Mouse (Mus musculus): ENCODE data around the gene Plac1. TPM values are rescaled to one million over a fixed set of nuclear protein-coding genes. Genes with fewer than 3 reads are reported as not detected.

Plac1 gene
- polyA plus RNA-seq, 1 experiment = not detected

DNA sequence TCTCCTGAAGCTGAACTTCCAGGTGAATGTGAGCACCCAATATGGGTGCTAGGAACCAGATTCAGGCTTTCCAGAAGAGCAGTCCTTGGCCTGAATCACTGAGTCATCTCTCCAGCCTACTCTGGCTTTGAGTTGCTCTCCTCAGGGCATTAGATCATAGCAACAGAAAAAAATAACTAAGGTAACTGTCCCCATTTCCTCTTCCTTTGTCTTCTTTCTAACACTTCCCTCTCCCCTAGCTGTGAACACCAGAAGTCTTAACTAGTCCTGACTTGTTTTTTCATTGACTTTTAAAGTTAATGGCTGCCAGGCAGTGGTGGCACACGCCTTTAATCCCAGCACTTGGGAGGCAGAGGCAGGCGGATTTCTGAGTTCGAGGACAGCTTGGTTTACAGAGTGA is 175.5 kb downstream of the Plac1 start:
- WGBS = 85% methylated on average over 3 of the region's 3 CpGs
- Histone ChIP-seq H3K4me3 (ENCODE audit: insufficient read depth, low read depth, low read length) (no peak overlapping the region), H3K4me1 (ENCODE audit: control insufficient read depth, insufficient read depth, low read length) (no peaks in the 10 kb centered on the region), H3K27ac (ENCODE audit: insufficient read depth, low read depth, low read length) (no peak overlapping the region)
- TF ChIP-seq POLR2A (IDR thresholded peaks at IDR 0.05; ENCODE audit: insufficient read depth, low read depth, low read length) (no peak), CTCF (IDR thresholded peaks at IDR 0.05; ENCODE audit: insufficient read depth, low read depth, low read length) (no peak)

DNA sequence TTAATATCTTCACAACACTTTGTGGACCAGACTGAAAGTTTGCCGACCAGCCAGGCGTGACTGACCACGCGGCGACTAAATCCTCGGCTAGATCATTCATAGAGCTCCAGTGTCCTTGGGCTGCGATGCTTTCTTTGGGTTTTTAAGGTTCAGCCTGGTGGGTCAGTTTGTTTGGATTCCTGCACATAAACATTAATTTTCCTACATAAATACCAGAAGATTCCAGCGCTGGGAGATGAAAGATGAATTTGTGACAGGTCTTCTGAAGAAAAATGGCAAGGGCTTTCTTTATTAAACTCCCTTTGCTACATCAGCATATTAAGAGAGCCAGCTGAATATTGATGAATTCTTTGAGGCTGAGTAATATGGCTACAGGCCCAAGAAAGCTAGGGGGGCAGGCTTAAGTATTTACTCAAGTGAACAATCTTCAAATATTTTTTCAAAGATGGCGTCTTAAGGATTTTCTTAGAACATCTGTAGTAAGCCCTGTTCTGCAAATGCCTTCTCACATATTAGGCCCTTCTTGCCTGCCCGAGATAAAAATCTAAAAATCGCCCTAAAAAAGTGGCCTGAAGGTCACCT is 180.4 kb downstream of the Plac1 start:
- Histone ChIP-seq H3K27ac (ENCODE audit: insufficient read depth, low read depth, low read length) (no peak overlapping the region), H3K4me1 (ENCODE audit: control insufficient read depth, insufficient read depth, low read length) (peaks cover 11% of the 10 kb centered on the region), H3K4me3 (ENCODE audit: insufficient read depth, low read depth, low read length) (no peak overlapping the region)
- WGBS = 58% methylated on average over 11 of the region's 11 CpGs
- TF ChIP-seq CTCF (IDR thresholded peaks at IDR 0.05; ENCODE audit: insufficient read depth, low read depth, low read length) (no peak), POLR2A (IDR thresholded peaks at IDR 0.05; ENCODE audit: insufficient read depth, low read depth, low read length) (no peak)

DNA sequence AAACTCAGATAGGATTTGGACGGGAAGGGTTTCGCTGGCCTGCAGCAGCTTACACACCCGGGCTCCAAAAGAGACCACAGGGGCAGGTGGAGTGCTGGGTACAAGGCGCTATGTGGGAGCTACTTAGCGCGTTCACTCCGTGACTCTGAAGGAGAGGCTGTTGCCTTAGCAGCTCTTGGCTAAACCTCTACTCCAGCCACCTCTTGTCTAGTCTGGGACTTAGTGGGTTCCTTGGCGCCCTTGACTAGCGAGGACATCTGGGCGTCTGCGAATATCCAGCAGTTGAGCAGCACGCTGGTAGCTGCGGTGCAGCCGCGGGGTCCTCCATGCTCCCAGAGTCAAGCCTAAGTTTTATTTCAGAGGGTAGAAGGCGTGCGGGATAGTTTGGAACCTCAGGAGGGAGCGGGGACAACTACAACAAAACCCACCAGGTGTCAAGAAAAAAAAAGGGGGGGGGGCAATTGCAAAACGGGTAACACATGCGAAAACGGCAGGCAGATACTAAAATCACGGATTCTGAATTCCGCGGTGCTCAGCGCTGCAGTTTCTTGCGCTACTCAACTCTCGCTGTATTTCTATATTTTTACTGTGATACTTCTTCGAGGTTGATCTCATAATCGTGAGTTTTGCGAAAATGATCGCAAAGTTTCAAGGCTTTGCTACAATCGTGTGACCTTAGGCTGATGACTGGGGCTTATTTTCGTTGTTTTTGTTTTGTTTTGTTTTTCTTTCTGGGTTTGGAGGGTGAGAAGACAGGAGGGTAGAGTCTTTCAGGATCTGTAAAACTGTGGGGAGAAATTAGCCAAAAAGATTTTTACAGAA is 181.2 kb downstream of the Plac1 start:
- Histone ChIP-seq H3K4me1 (ENCODE audit: control insufficient read depth, insufficient read depth, low read length) (peaks cover 11% of the 10 kb centered on the region), H3K27ac (ENCODE audit: insufficient read depth, low read depth, low read length) (no peak overlapping the region), H3K4me3 (ENCODE audit: insufficient read depth, low read depth, low read length) (no peak overlapping the region)
- 19% methylated on average over 33 of the region's 33 CpGs for WGBS
- no peak for TF ChIP-seq CTCF (IDR thresholded peaks at IDR 0.05; ENCODE audit: insufficient read depth, low read depth, low read length)
- no peak for TF ChIP-seq POLR2A (IDR thresholded peaks at IDR 0.05; ENCODE audit: insufficient read depth, low read depth, low read length)

DNA sequence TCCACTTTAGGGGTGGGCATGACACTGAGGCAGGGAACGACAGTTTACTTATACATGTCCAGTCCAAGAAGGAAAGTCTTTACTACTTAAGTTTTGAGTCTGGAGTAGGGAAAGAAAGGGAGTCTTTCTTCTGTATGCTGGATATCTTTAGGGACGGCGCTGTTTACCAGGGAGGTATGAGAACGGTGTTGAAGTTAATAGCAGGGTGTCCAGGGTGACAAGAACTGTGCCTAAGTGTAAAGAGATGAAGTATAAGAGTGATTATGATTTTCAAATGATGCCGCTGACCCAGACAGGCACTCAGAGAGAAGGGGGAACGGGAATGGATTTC is 182.2 kb downstream of the Plac1 start:
- TF ChIP-seq POLR2A (IDR thresholded peaks at IDR 0.05; ENCODE audit: insufficient read depth, low read depth, low read length) (no peak), CTCF (IDR thresholded peaks at IDR 0.05; ENCODE audit: insufficient read depth, low read depth, low read length) (no peak)
- 41% methylated on average over 6 of the region's 6 CpGs for WGBS
- H3K4me1 ChIP-seq (ENCODE audit: control insufficient read depth, insufficient read depth, low read length) = peaks cover 11% of the 10 kb centered on the region
- no peak overlapping the region for H3K4me3 ChIP-seq (ENCODE audit: insufficient read depth, low read depth, low read length)
- no peak overlapping the region for H3K27ac ChIP-seq (ENCODE audit: insufficient read depth, low read depth, low read length)

DNA sequence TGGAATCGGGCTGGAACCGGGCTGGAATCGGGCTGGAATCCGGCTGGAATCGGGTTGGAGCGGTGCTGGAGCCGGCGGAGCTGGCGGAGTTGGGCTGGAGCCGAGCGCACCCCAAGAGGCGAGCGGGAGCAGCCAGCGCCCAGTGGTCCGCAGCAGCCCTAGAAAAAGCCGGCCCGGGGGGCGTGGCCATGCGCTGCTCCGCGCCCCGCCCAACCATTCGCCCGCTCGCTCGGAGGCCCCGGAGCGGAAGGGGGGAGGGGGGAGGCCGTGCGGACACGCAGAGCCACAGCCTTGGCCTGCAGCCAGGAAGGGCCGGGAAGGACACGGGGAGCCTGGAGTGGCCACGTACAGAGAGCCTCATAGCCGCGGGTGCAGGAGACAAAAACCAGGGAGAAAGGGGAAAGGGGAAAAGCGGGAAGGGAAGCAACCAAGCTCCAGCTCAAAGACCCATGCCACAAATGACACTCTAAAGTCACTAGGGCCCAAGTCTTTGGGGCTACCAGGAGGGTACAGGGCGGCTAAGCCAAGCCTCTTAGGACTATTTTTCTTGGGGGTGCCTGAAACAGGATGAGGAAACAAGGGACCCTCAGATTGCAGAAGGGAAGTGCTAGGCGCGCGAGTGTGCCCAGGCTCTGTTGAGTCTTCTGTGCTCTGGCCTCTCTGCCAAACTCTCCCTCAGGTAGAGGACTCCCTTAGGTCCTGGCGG is 182.7 kb downstream of the Plac1 start:
- H3K4me3 ChIP-seq (ENCODE audit: insufficient read depth, low read depth, low read length) = peak overlapping the region; percentile 43
- WGBS = 8% methylated on average over 32 of the region's 42 CpGs
- H3K27ac ChIP-seq (ENCODE audit: insufficient read depth, low read depth, low read length) = no peak overlapping the region
- peaks cover 11% of the 10 kb centered on the region for H3K4me1 ChIP-seq (ENCODE audit: control insufficient read depth, insufficient read depth, low read length)
- TF ChIP-seq CTCF (IDR thresholded peaks at IDR 0.05; ENCODE audit: insufficient read depth, low read depth, low read length) (no peak), POLR2A (IDR thresholded peaks at IDR 0.05; ENCODE audit: insufficient read depth, low read depth, low read length) (no peak)

DNA sequence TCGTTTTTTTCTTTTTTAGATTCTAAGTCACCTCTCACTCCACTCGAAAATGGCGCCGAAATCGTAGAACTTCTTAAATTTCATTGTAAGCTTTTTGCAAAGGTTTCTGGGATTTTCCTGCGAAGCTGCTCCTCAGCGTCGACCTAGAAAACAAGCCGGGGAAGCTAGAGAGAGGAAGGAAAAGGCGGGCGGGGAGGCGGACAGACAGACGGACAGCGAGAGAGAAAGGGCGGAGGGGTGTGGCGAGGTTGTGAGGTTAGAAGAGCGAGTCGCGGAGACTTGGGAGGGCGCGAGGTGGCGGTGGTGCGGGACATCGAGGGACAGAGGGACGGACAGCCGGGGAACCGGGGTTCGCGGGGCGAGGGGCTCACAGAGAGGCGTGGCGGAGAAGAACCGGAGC is 183.3 kb downstream of the Plac1 start:
- peaks cover 11% of the 10 kb centered on the region for H3K4me1 ChIP-seq (ENCODE audit: control insufficient read depth, insufficient read depth, low read length)
- WGBS = 13% methylated on average over 29 of the region's 33 CpGs
- H3K4me3 ChIP-seq (ENCODE audit: insufficient read depth, low read depth, low read length) = peak overlapping the region; percentile 43
- TF ChIP-seq CTCF (IDR thresholded peaks at IDR 0.05; ENCODE audit: insufficient read depth, low read depth, low read length) (no peak), POLR2A (IDR thresholded peaks at IDR 0.05; ENCODE audit: insufficient read depth, low read depth, low read length) (no peak)
- H3K27ac ChIP-seq (ENCODE audit: insufficient read depth, low read depth, low read length) = no peak overlapping the region

DNA sequence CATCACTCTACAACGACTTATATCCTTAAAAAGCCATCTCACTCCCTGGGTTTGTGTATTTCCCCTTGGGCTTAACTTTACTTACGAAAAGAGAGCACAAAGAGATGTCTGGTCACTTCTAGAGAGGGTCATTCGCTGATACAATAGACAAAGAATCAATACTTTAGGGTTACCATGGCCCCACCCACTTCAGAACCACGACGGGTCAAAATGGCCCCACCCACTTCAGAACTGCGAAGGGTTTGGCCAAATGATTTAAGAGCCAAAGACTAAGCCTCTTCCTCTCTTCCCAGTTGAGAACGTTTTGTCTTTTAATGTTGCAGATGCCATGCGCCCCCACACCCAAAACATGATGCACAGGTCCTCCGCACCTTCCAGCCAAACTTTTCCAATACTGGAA is 184.1 kb downstream of the Plac1 start:
- Histone ChIP-seq H3K4me3 (ENCODE audit: insufficient read depth, low read depth, low read length) (no peak overlapping the region), H3K4me1 (ENCODE audit: control insufficient read depth, insufficient read depth, low read length) (peaks cover 11% of the 10 kb centered on the region), H3K27ac (ENCODE audit: insufficient read depth, low read depth, low read length) (no peak overlapping the region)
- TF ChIP-seq POLR2A (IDR thresholded peaks at IDR 0.05; ENCODE audit: insufficient read depth, low read depth, low read length) = no peak
- WGBS = 25% methylated on average over 9 of the region's 9 CpGs

DNA sequence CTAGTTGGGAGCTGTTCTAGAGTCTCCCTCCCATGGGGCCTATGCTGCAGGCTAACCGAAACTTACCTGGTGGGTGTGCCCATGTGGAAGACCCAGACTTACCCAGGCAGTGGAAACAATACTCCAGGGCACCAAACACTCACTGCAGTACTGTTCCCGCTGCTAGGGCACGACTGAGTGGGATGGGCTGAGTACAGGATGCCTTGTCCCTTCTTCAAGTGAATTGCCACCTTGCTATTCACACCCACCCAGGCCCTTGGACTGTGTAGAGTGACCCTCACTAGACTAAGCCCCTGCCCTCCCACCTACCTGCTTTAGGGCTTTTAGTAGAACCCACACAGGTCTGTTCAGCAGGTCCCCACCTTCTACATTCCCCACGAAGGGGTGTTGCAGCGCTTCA is 186.0 kb downstream of the Plac1 start:
- Histone ChIP-seq H3K4me3 (ENCODE audit: insufficient read depth, low read depth, low read length) (no peak overlapping the region), H3K27ac (ENCODE audit: insufficient read depth, low read depth, low read length) (no peak overlapping the region), H3K4me1 (ENCODE audit: control insufficient read depth, insufficient read depth, low read length) (peaks cover 11% of the 10 kb centered on the region)
- WGBS = 77% methylated on average over 5 of the region's 5 CpGs
- TF ChIP-seq POLR2A (IDR thresholded peaks at IDR 0.05; ENCODE audit: insufficient read depth, low read depth, low read length) (no peak), CTCF (IDR thresholded peaks at IDR 0.05; ENCODE audit: insufficient read depth, low read depth, low read length) (no peak)
